Mouse (Mus musculus): ENCODE data around the gene Actr8. TPM values are rescaled to one million over a fixed set of nuclear protein-coding genes. Genes with fewer than 3 reads are reported as not detected.
A peak's percentile ranks its signal among the peaks of the same experiment; 100 is the strongest.

The Actr8 gene
- total RNA-seq, 1 experiment = 54.3 TPM

GRCm38 (mm10) chr14:30046976-30047375 lies 68.8 kb downstream of the Actr8 start:
- Histone ChIP-seq H3K4me1 (ENCODE audit: control insufficient read depth in 2 of 2, insufficient read depth in 2 of 2, low read length in 2 of 2, poor library complexity in 1 of 2) (no peaks in the 10 kb centered on the region), H3K4me3 (ENCODE audit: insufficient read depth in 1 of 2, low read depth in 1 of 2, low read length in 2 of 2, poor library complexity in 1 of 2, severe bottlenecking in 1 of 2) (no peak overlapping the region), H3K9ac (ENCODE audit: insufficient read depth, low read depth, low read length, poor library complexity, severe bottlenecking) (no peak overlapping the region), H3K36me3 (ENCODE audit: control insufficient read depth, insufficient read depth, low read length, poor library complexity, severe bottlenecking) (no peaks in the 10 kb centered on the region), H3K27ac (ENCODE audit: insufficient read depth, low read depth, low read length, poor library complexity, severe bottlenecking) (no peak overlapping the region), H3K9me3 (ENCODE audit: control insufficient read depth, insufficient read depth, low read depth, low read length) (no peaks in the 10 kb centered on the region)
- DNase-seq (ENCODE audit: low read depth, low spot score) = no peak
- no peak for TF ChIP-seq HCFC1 (IDR thresholded peaks at IDR 0.05; ENCODE audit: borderline replicate concordance, insufficient read depth, low read length)
- TF ChIP-seq ZC3H11A (IDR thresholded peaks at IDR 0.05; ENCODE audit: borderline replicate concordance, low read depth, low read length) = no peak
- no peak for TF ChIP-seq MAFK (IDR thresholded peaks at IDR 0.05; ENCODE audit: insufficient read depth, low read depth, low read length)
- no peak for TF ChIP-seq ZNF384 (IDR thresholded peaks at IDR 0.05; ENCODE audit: low read depth, low read length)
- no peak for TF ChIP-seq CHD2 (IDR thresholded peaks at IDR 0.05; ENCODE audit: low read depth, low read length)
- in situ Hi-C loops (cut with MboI; ENCODE audit: low sequenced_read_pairs in 2 of 2, unreplicated experiment in 2 of 2) = no loop called here

GRCm38 (mm10) chr14:30048049-30048448 lies 69.9 kb downstream of the Actr8 start:
- H3K4me3 ChIP-seq (ENCODE audit: insufficient read depth in 1 of 2, low read depth in 1 of 2, low read length in 2 of 2, poor library complexity in 1 of 2, severe bottlenecking in 1 of 2) = no peak overlapping the region
- in situ Hi-C loops (cut with MboI; ENCODE audit: low sequenced_read_pairs in 2 of 2, unreplicated experiment in 2 of 2) = no loop called here
- H3K9ac ChIP-seq (ENCODE audit: insufficient read depth, low read depth, low read length, poor library complexity, severe bottlenecking) = no peak overlapping the region
- DNase-seq (ENCODE audit: low read depth, low spot score) = no peak
- no peaks in the 10 kb centered on the region for H3K9me3 ChIP-seq (ENCODE audit: control insufficient read depth, insufficient read depth, low read depth, low read length)
- no peaks in the 10 kb centered on the region for H3K4me1 ChIP-seq (ENCODE audit: control insufficient read depth in 2 of 2, insufficient read depth in 2 of 2, low read length in 2 of 2, poor library complexity in 1 of 2)
- H3K36me3 ChIP-seq (ENCODE audit: control insufficient read depth, insufficient read depth, low read length, poor library complexity, severe bottlenecking) = no peaks in the 10 kb centered on the region
- no peak overlapping the region for H3K27ac ChIP-seq (ENCODE audit: insufficient read depth, low read depth, low read length, poor library complexity, severe bottlenecking)
- TF ChIP-seq ZC3H11A (IDR thresholded peaks at IDR 0.05; ENCODE audit: borderline replicate concordance, low read depth, low read length) (peak; percentile 17; the same call in 1 of the 2 replicates), ZNF384 (IDR thresholded peaks at IDR 0.05; ENCODE audit: low read depth, low read length) (no peak)

GRCm38 (mm10) chr14:30050280-30050679 lies 72.1 kb downstream of the Actr8 start:
- in situ Hi-C loops (cut with MboI; ENCODE audit: low sequenced_read_pairs in 2 of 2, unreplicated experiment in 2 of 2) = no loop called here
- Histone ChIP-seq H3K36me3 (ENCODE audit: control insufficient read depth, insufficient read depth, low read length, poor library complexity, severe bottlenecking) (no peaks in the 10 kb centered on the region), H3K4me3 (ENCODE audit: insufficient read depth in 1 of 2, low read depth in 1 of 2, low read length in 2 of 2, poor library complexity in 1 of 2, severe bottlenecking in 1 of 2) (no peak overlapping the region), H3K27ac (ENCODE audit: insufficient read depth, low read depth, low read length, poor library complexity, severe bottlenecking) (no peak overlapping the region), H3K9ac (ENCODE audit: insufficient read depth, low read depth, low read length, poor library complexity, severe bottlenecking) (no peak overlapping the region), H3K4me1 (ENCODE audit: control insufficient read depth in 2 of 2, insufficient read depth in 2 of 2, low read length in 2 of 2, poor library complexity in 1 of 2) (no peaks in the 10 kb centered on the region), H3K9me3 (ENCODE audit: control insufficient read depth, insufficient read depth, low read depth, low read length) (no peaks in the 10 kb centered on the region)
- DNase-seq (ENCODE audit: low read depth, low spot score) = no peak
- TF ChIP-seq HCFC1 (IDR thresholded peaks at IDR 0.05; ENCODE audit: borderline replicate concordance, insufficient read depth, low read length) (no peak), ZC3H11A (IDR thresholded peaks at IDR 0.05; ENCODE audit: borderline replicate concordance, low read depth, low read length) (no peak), CHD2 (IDR thresholded peaks at IDR 0.05; ENCODE audit: low read depth, low read length) (no peak), MAFK (IDR thresholded peaks at IDR 0.05; ENCODE audit: insufficient read depth, low read depth, low read length) (no peak), ZNF384 (IDR thresholded peaks at IDR 0.05; ENCODE audit: low read depth, low read length) (no peak)

GRCm38 (mm10) chr14:30054922-30055321 lies 76.8 kb downstream of the Actr8 start:
- Histone ChIP-seq H3K9ac (ENCODE audit: insufficient read depth, low read depth, low read length, poor library complexity, severe bottlenecking) (no peak overlapping the region), H3K36me3 (ENCODE audit: control insufficient read depth, insufficient read depth, low read length, poor library complexity, severe bottlenecking) (no peaks in the 10 kb centered on the region), H3K4me1 (ENCODE audit: control insufficient read depth in 2 of 2, insufficient read depth in 2 of 2, low read length in 2 of 2, poor library complexity in 1 of 2) (no peaks in the 10 kb centered on the region; a peak in 1 of 4 replicates), H3K27ac (ENCODE audit: insufficient read depth, low read depth, low read length, poor library complexity, severe bottlenecking) (no peak overlapping the region), H3K9me3 (ENCODE audit: control insufficient read depth, insufficient read depth, low read depth, low read length) (no peaks in the 10 kb centered on the region), H3K4me3 (ENCODE audit: insufficient read depth in 1 of 2, low read depth in 1 of 2, low read length in 2 of 2, poor library complexity in 1 of 2, severe bottlenecking in 1 of 2) (no peak overlapping the region)
- DNase-seq (ENCODE audit: low read depth, low spot score) = no peak
- in situ Hi-C loops (cut with MboI; ENCODE audit: low sequenced_read_pairs in 2 of 2, unreplicated experiment in 2 of 2) = no loop called here
- TF ChIP-seq MAFK (IDR thresholded peaks at IDR 0.05; ENCODE audit: insufficient read depth, low read depth, low read length) (no peak), ZNF384 (IDR thresholded peaks at IDR 0.05; ENCODE audit: low read depth, low read length) (no peak)

Other genes with a start within 250 kb of the Actr8 start
- gene Selenok, start 10.0 kb upstream of the Actr8 start, total RNA-seq (2012; rRNA removed) = 90.0 and 100 TPM in 2 replicates
- 0.62 and 0.69 TPM in 2 replicates for gene Il17rb, start 30.6 kb downstream of the Actr8 start, total RNA-seq (2012; rRNA removed)
- gene Chdh, start 30.7 kb downstream of the Actr8 start, total RNA-seq (2012; rRNA removed) = 0.11 and 0.36 TPM in 2 replicates